Mouse (Mus musculus): ENCODE data around the gene Klhl10.

The Klhl10 gene

DNA sequence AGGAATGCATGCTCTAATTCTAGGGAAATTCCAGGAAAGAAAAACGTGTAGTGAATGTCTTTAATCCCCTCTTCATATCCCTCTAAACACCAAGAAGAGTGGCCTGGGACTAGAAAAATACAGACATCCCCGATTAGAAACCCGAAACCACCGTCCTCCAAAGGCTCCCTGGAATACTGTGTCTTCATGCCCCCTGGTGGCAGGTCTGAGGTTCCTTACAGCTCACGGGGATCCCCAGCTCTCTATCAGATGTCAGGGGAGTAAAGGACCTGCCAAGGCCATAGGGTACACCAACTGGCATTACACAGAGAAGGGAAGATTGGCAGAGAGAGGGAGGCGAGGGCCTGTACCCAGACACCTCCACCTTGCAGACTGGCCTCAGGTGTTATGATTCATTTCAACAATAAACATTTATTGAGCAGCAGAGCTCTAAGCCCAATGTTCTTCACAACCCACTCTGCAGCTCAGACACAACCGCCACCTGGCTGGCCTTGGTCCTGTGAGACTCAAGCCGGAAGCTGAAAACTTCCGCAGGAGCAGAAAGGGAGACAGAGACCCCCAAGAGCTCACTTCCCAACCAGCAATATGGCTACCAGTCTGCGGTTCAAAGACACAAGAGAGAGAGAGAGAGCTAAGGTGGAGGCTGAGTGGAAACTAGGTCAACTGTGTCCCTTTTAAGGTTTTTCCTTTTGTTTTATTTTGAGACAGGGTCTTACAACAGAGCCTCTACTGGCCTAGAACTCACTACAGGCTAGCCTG, 33.5 kb upstream of the Klhl10 start:
- 44% methylated on average over 10 of the region's 10 CpGs for WGBS

DNA sequence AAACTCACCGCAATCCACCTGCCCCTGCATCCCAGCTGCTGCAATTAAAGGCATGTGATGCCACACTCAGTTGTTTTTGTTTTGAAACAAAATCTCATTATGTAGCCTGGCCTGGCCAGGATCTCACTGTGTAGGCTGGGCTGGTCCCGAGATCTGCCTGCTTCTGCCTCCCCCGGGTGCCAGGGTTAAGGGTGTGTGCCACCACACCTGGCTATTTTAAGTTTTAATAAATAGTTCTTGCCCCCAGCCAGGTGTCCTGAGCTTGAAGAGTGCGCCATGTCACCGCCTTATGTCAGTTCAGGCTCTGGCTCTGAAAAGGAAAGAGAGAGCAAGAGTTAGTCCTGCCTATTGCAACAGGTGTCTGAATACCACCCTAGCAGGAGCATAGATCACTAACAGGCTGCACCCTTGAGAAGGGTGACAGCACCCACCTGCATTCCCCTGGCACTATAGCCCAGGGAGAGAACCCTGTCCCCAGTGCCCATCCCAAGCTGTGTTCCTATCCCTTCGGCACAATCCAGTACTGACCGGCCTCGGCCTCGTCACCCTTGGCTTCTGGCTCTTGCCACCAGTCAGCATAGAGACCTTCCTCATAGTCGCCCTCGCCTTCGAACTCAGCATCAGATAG, 32.8 kb upstream of the Klhl10 start:
- WGBS = 93% methylated on average over 12 of the region's 12 CpGs

GRCm38 (mm10) chr11:100409686-100410085, 32.0 kb upstream of the Klhl10 start:
- 68% methylated on average over 3 of the region's 3 CpGs for WGBS

GRCm38 (mm10) chr11:100411736-100412135, 30.0 kb upstream of the Klhl10 start:
- WGBS = 89% methylated on average over 11 of the region's 11 CpGs

- WGBS = 83% methylated on average over 11 of the region's 11 CpGs
Observed at GRCm38 (mm10) chr11:100413541-100413940, 28.2 kb upstream of the Klhl10 start.

- WGBS = 3% methylated on average over 93 of the region's 93 CpGs
Observed at GRCm38 (mm10) chr11:100414021-100414913, 27.4 kb upstream of the Klhl10 start, which contains the start of gene P3h4. Gene P3h4 (minus strand): TSS chr11:100414836.

DNA sequence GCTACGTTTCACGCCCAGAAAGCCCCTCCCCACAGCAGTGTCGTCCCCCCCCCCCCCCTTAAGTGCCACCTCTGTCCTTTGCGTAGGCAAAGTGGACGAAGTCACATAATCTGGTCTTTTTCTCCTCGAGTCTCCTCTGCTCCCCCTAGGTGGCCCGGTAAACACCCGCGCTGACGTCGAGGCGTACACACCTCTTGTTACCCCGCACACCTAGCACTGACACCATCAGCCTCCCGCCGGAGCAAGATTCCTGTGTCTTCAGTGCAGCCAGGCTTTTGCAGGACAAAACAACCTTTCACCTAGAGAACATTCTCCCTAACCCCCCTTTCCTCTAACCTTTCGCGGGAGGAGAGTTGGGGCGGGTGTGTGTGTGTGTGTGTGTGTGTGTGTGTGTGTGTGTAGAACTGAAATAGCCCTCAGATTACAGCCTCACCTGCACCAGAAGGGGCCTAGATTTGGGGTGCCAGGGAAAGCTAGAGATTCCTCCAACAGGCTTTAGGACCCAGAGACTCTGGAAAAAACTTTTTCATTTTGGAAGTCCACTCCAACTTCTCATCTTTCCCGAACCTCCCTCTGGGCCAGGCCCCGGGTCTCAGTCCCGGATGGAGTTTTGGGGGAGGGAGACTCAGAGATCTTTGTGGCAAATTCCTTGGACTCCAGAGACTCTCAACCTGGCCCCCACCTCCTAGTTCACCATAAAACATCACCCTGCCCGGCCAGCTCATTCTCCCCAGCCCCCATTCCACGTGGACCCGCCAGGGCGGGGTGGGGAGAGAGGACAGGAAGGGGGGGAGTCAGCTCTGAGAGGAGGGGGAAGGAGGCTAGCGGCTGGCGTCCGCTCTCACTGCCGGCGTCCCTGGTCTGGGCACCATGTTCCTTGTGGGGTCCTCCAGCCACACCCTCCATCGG, 26.5 kb upstream of the Klhl10 start, which contains the start of gene Fkbp10:
TSS of gene Fkbp10 (plus strand) at position 784 of the 909 bp plus-strand sequence.
- WGBS = 2% methylated on average over 30 of the region's 31 CpGs

- 66% methylated on average over 8 of the region's 8 CpGs for WGBS
Observed at GRCm38 (mm10) chr11:100421537-100421936, 20.2 kb upstream of the Klhl10 start.

- 94% methylated on average over 7 of the region's 7 CpGs for WGBS
Observed at GRCm38 (mm10) chr11:100423836-100424235, 17.9 kb upstream of the Klhl10 start.

GRCm38 (mm10) chr11:100425851-100426250, 15.9 kb upstream of the Klhl10 start:
- WGBS = 38% methylated on average over 7 of the region's 7 CpGs

- 91% methylated on average over 3 of the region's 3 CpGs for WGBS
Observed at GRCm38 (mm10) chr11:100426820-100427219, 14.9 kb upstream of the Klhl10 start.

DNA sequence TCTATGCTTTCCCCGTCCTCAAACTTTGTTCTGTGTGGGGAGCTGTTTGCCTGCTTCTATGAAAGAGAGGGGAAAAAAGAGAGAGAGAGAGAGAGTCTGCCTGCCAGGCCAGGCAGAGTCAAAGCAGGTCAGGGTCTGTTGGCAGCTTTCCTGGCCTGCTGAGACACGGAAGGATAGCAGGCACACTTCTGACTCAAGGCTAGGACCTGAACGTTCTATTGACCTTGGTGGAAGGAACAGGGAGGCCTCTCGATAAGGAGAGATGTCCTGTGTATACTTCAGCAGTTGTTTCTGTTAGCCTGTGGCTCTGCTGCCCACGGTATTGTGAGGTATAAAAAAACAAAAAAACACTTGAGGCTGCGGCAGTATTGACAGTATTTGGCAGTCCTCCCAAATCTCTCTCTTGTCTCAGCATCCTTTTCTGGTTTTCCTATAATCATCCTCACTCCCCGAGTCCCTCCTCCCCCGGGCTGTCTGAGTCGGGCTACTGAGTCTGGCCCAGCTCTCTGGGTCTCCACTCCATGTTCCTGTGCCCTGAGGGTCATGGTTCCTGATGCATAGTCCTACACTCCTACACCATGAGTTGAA, 13.0 kb upstream of the Klhl10 start:
- WGBS = 16% methylated on average over 9 of the region's 9 CpGs

DNA sequence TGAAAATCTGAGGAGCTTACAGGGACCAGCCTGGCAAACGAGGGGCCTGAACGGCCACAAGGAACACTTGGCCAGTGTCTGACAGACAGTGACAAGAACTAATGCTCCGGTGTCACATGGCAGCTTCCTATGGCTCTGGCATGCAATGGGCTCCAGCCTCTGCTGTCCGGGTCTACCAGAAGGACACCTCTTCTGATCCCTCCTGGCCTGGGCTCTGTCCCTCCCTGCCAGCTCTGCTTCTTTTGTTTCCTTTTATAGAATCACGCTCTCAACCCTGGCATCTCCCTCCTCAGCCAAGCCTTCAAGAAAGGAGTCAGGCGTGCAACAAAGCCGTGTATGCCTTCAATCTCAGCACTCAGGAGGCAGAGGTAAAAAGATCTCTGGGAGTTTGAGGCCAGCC, 11.7 kb upstream of the Klhl10 start:
- WGBS = 62% methylated on average over 7 of the region's 7 CpGs

- 98% methylated on average over 5 of the region's 5 CpGs for WGBS
Observed at GRCm38 (mm10) chr11:100432002-100432401, 9.7 kb upstream of the Klhl10 start.

GRCm38 (mm10) chr11:100435678-100436246, 6.0 kb upstream of the Klhl10 start:
- 67% methylated on average over 9 of the region's 9 CpGs for WGBS

DNA sequence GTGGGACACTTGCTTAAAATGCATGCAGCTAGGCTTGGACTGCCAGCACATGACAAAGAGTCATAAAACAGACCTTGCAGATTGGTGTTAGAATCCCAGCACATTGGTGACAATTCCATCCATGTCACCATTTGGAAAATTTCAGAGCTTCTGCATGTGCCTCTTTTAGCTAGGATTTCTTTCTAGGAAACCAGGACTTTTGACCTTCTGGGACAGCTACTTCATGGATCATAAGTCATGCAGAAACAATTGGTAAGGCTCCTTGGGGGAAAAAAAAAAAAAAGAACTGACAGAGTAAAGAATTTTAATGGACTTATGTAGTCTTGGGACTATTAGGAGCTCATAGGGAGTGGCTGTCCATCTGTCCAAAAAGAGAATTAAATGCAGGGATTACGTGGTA, 3.8 kb upstream of the Klhl10 start:
- 97% methylated on average over 1 of the region's 1 CpGs for WGBS

- 2% methylated on average over 45 of the region's 52 CpGs for WGBS
Observed at GRCm38 (mm10) chr11:100440691-100441522, 810 bp upstream of the Klhl10 start.

DNA sequence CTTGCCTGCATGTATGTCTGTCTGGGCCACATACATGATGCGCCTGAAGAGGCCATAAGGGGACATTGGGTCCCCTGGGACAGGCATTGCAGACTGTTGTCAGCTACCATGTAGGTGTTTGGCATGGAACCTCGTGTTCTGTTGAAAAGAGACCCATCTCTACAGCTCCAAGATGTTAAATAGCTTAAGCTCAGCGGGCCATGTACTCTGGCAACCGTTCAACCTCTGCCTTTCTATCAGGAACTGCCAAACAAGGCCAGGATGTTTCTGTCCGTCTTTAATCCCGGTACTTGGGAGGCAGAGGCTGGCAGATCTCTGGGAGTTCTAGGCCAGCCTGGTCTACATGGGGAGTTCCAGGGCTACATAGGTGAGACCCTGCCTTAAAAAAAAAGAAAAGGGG, 908 bp downstream of the Klhl10 start:
- WGBS = 68% methylated on average over 6 of the region's 6 CpGs

GRCm38 (mm10) chr11:100457247-100457646, 15.5 kb downstream of the Klhl10 start:
- WGBS = 79% methylated on average over 4 of the region's 4 CpGs
